Mouse (Mus musculus): ENCODE data around the gene Olfr721-ps1. TPM values are rescaled to one million over a fixed set of nuclear protein-coding genes. Genes with fewer than 3 reads are reported as not detected.

Olfr721-ps1 gene
- polyA plus RNA-seq, 1 experiment from 2014 or later: not detected

Other genes starting within 250 kb of the Olfr721-ps1 start
- gene Olfr720, start 214.5 kb upstream of the Olfr721-ps1 start, polyA plus RNA-seq (2015; fragmentation: Nextera tagmentation; extraction: Ambion mirVana): not detected in 2 replicates
- gene Olfr31, start 78.5 kb upstream of the Olfr721-ps1 start, polyA plus RNA-seq (2015; fragmentation: Nextera tagmentation; extraction: Ambion mirVana): not detected in 2 replicates
- gene Il3ra, start 55.0 kb upstream of the Olfr721-ps1 start, polyA plus RNA-seq (2015; fragmentation: Nextera tagmentation; extraction: Ambion mirVana): 3.0 and 3.9 TPM in 2 replicates

All from heart, embryonic 13.5 days (tissue).